In genomic region chr5:64048605-64049004, GRCm38 (mm10) we compare ENCODE assay signal across 24 mouse cellular contexts.
"Had no signal": no experiment of that assay in that cellular context is flagged by ENCODE, and none has a peak within 500 bp of the region (broad histone marks: within the 10 kb centered on the region; RNA-seq: fewer than 3 reads in every experiment).

No protein-coding gene starts in this region.

- H3K9me3 ChIP-seq: heart, embryonic 13.5 days; heart, embryonic 15.5 days; hindbrain, embryonic 13.5 days; hindbrain, embryonic 15.5 days; limb, embryonic 10.5 days; liver, embryonic 13.5 days; liver, embryonic 15.5 days had no signal

- ATAC-seq: hindbrain, postnatal 0 days; intestine, embryonic 16.5 days; liver, postnatal 0 days had no signal

- H3K9ac ChIP-seq: heart, embryonic 13.5 days; heart, embryonic 15.5 days; hindbrain, embryonic 13.5 days; hindbrain, embryonic 15.5 days; limb, embryonic 12.5 days; liver, embryonic 13.5 days; liver, embryonic 15.5 days; liver, postnatal 0 days had no signal

- DNase-seq: gastrocnemius, postnatal 14 days; gastrocnemius, postnatal 36 days; heart, adult 2 months; heart, postnatal 14 days; heart, postnatal 36 days; kidney, adult 11 months; kidney, adult 2 months; kidney, postnatal 10 days; kidney, postnatal 25 days; kidney, postnatal 4 days; liver; liver, embryonic 13.5 days; liver, postnatal 0 days had no signal

- H3K4me1 ChIP-seq: liver, embryonic 13.5 days; liver, embryonic 15.5 days had no signal

- H3K4me3 ChIP-seq: heart, adult 2 months; heart, embryonic 13.5 days; heart, embryonic 15.5 days; hindbrain, embryonic 13.5 days; hindbrain, embryonic 15.5 days; layer of hippocampus, adult 2 months; left cerebral cortex, adult 2 months; limb, embryonic 10.5 days; limb, embryonic 12.5 days; liver, embryonic 13.5 days; liver, embryonic 15.5 days had no signal

- H3K27ac ChIP-seq: heart, adult 2 months; heart, embryonic 13.5 days; heart, embryonic 15.5 days; hindbrain, embryonic 13.5 days; hindbrain, embryonic 15.5 days; hindbrain, postnatal 0 days; layer of hippocampus, adult 2 months; left cerebral cortex, adult 2 months; limb, embryonic 10.5 days; limb, embryonic 12.5 days; liver, embryonic 13.5 days; liver, embryonic 15.5 days had no signal

- H3K36me3 ChIP-seq: heart, embryonic 13.5 days; heart, embryonic 15.5 days; hindbrain, embryonic 13.5 days; hindbrain, embryonic 15.5 days; limb, embryonic 10.5 days; limb, embryonic 12.5 days; liver, embryonic 13.5 days; liver, embryonic 15.5 days had no signal
